Mouse (Mus musculus) thymus, postnatal 14 days (tissue): Measurements from ENCODE around the gene Megf6.
A peak's percentile ranks its signal among the peaks of the same experiment; 100 is the strongest.

ENCODE experiments used
- DNase-seq: peaks from one replicate; pipeline ENCODE4 v3.0.0; 2021

The Megf6 gene

DNA sequence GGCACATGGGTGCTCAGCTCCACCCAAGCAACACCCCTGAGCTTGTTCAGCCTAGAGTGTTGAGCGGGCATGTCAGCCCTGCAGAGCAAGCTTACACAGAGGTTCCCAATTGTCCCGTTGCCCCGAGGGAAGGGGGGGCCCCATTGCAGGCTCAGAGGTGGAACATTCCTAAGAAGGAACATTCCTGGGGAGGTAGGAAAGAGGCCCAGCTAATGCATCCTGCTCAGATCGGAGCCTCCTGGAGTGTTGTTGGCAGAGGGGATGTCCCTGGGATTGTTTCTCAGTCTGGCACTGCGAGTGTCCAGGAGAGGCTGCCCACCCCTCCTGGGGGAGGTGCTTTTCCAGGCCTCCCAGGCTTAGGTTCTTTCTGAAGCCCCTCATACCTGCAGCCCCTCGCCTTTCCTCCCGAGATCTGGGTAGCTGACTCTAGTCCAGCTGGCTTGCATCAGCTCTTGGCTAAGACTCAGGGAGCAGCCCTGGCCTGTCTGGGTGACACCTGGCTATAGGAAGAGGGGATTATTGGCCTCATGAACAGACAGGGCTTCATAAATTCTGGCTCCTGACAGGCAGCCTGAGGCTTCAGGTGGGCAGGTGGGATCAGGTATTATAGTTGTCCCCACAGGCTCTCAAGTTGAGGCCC, 47.3 kb downstream of the Megf6 start:
- DNase-seq, result no peak

GRCm38 (mm10) chr4:154222773-154223172, 52.2 kb downstream of the Megf6 start:
- no peak for DNase-seq

- DNase-seq, result no peak
These were observed 53.9 kb downstream of the Megf6 start for GRCm38 (mm10) chr4:154224267-154224969.

DNA sequence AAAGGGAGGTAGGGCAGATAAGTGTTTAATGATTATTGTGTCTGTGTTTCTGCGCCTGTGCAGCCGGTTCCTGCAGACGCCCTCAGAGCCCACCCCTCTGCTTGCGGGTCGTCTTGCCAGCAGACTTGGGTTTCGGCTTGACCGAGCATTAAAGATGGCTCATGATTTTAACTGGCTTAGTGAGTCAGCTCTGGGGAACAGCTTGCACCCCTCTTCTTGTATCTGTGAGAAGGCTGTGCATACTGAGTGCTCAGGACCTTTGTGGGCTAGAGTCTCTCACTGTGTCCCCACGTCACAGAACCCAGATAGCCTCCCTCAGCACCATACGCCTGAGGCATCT, 54.4 kb downstream of the Megf6 start:
- DNase-seq, result no peak

DNA sequence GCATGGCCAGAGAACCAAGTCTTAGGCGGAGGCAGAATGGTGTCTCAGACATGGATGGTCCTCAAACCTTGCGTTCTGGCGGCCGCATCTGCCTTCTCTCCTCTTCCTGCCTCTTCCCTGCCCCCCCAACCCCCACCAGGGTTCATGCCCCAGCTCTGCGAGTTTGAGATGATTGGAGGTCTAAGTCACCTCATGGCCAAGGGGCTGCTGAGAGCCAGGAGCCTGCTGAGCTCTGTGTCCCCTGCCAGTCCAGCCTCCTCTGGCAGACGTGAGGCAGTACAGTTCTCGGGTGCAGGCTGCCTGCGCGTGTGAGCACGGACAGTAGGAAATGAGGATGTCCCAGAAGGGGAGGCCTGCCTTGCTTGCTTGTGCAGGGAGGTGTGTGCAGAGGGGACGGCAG, 56.1 kb downstream of the Megf6 start:
- DNase-seq, result no peak

- DNase-seq, result no peak
These were observed 57.8 kb downstream of the Megf6 start for GRCm38 (mm10) chr4:154228336-154228735.

DNA sequence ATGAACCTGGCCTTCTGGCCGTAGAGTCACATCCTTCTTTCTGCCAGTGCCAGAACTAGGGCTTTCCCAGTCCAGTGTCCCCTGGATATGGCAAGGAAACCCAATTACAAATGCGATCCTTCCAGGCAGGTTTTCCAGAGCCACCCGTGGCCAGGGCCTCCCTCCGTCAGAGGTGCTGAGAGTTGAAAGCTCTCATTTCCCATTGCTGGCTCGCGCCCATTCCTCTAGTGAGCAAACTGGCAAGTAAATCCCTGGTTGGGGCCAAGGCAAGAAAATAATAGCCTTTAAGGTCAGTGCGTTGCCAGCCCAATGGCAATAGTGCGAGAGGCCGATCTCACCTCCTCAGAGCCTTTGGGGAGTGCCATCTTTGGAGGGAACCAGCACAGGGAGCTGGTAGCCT, 59.0 kb downstream of the Megf6 start:
- no peak for DNase-seq

DNA sequence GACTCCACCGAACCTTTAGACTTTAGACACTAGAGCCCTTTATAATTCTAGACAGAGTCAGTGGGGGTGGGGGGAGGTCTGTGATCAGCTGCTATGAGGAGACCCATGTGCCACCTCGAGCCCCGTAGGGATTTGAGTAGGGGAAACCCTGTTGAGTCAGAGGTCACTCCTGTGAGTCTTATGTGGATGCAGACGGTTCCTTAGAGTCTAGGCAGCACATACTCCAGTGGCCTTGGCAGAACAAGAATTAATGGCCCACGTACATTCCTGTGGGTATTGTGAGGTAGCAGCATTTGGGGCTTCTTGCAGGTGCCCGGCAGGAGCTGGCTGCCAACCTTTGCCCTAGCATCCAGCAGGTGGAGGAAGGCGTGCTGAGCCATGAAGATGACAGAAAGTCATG, 60.9 kb downstream of the Megf6 start:
- DNase-seq, result no peak

- no peak for DNase-seq
These were observed 61.8 kb downstream of the Megf6 start for GRCm38 (mm10) chr4:154232295-154232694.

DNA sequence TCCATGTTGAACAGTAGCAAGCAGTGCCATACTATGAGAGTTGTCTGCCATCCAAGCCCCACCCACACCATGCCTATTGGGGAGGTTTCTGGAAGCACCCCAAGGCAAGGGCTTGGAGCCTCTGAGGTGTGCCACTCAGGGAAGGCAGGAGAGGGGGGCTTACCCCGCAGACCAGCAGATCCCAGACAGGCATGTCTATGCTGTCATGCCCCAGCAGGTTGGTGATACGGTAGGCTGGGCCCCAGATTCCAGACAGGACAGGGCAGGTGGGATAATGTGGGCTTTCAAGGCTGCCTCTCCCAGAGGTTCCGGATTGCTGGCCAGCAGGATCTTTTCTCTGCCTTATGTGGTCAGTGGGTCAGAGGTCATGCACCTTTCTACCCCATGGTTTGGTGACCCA, 65.5 kb downstream of the Megf6 start:
- no peak for DNase-seq

DNA sequence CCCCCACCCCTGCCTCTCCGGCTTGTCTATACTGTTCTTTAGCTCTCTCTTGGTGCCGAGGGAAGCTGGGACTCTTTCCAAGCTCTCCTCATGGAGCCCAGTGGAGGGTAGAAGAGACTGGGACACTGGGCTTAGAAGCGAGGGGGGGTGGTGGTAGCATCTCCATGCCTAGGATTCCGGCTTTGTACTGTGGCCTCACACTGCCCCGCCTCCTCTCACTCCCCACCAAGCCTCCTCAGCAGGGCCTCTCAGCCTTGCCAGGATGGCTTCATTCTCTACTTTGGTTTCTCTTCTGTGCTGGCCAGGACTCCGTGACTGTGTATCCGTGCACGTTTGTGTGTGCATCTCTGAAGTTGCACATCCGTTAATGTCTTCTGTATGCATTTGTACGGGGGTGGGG, 66.4 kb downstream of the Megf6 start:
- no peak for DNase-seq

- DNase-seq, result no peak
These were observed 66.8 kb downstream of the Megf6 start for GRCm38 (mm10) chr4:154237306-154237705.

DNA sequence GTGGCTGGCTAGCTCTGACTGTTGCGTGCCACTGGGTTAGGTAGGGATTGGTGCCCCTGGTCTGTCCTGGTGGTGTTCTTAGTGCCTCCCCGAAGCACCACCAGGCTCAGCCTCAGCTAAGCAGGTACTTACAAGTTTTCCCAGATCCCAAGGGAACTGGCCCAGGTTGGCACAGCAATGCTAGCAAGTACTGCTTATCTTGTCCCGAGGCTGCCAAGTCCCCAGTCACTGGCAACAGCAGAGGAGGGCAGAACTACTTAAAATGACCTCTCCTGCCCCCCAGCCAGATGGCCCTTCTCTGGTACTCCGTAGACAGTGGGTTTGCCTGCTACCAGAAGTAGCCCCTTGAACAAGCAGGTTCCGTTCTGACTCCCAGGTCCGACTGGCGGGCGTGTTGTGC, 68.7 kb downstream of the Megf6 start:
- DNase-seq, result no peak

DNA sequence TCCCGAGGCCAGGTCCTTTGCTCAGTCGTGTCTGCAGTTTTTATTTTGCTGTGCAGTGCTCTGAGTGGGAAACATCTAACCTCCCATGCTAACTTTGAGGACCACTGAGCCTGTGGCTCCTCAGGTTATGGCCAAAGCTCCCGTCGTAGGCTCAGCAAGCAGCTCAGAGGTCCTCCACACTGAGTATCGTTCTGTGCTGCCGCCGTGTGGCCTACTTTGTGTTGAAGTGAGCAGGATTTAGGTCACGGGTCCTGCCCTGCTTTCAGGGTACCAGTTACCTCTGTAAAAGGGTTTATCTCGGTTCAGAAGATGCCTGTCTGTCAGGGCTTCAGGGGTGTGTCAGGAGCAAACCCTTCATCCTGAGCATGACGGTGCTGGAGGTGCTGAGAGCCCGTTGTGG, 70.1 kb downstream of the Megf6 start:
- DNase-seq, result no peak

DNA sequence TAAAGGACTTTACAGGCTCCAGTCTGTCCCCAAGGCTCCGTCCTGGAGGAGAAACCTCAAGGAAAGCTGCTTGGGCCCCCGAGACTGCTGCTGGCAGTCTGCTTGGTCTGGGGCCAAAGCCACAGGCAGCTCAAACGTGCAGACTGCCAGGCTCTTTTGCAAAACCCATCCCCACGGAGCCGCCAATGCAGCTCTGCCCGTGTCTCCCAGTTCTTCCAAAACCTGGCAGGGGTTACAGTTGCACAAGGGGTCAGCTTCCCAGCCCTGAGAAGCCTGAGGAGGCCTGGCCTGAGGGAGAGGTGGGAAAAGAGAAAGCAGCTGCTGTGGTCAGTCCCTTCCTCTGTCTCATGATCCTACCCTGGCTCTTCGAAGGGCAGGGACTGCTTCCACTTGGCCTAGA, 74.8 kb downstream of the Megf6 start:
- DNase-seq, result no peak

DNA sequence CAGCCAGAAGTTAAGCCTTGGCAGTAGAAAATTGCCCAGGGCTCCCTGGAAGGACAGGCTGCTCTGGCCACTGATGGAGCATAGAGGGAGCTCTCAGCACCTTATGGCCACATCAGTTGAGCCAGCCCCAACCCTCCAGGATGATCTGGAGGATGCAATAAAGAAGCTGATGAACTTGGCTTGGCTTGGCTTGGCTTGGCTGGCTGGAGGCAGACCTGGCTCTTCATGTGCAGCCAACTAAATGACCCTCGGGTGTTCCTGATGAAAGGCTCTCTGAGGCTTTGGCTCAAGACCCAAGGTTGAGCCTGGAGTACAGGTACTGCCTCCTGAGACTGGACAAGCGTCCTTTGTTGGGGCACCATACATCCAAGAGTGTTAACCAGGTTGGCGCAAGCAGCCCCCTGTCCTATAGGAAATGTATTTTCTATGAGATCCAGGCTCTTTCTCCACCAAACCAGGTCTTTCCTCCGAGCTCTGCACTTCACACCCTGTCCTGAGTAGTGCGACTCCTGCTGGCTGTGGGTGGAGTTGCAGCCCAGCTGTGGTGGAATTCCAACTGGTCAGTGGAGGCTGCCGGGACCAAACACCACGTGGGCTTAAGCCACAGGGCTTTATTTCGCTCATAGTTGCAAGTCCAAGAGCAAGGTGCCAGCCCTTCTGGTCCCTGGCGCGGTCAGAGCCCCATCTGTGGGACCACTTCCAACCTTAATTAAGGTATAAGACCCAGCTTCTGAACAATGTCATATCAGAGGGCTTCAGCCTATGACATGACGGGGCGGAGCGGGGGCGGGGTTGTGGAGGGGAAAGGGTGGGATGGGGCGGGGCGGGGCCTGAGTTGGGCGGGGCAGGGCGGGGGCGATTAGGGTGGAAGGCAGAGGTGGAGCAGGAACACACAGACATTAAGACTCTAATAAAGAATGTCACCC, 75.8 kb downstream of the Megf6 start:
- peak; percentile 51 for DNase-seq

DNA sequence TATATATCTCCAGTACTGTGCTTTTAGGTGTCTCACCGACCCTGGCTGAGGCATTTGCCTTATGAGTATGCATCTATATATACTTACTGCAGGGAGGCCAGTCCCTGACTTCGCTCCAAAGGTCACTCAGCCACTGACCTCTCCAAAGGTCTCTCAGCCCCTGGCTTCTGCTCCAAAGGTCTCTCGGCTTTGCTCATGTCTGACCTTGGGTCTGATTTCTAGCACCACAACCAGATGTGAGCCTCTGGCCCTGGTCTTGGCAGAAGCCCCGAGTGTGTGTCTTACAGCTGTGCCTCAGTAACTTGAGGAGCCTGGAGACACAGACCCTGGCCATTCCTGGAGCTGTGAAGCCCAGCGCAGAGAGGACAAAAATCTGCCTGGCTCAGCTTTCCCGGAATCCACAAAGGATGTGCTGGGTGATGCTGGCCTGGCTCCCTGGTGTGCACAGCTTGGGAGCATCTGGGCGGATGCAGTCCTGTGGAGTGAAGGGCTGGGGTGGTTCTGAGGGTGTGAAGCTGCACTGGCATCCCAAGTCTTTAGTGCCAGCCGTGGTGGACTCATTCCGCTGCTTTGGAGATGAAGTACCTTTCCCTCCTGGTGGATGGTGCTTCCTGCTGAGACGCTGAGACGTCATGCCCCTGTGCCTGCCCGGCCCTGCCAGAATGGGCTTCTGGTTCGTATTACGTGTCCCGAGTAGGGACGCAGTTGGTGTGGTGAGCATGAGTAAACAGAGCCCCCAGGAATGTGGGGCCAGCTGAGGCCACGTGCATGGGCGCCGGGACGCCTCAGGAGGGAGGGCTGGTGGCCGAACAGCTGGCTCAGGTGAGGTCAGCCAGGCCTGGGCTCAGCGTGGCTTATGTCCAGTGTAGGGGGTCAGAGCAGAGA, 76.9 kb downstream of the Megf6 start:
- DNase-seq, result no peak

DNA sequence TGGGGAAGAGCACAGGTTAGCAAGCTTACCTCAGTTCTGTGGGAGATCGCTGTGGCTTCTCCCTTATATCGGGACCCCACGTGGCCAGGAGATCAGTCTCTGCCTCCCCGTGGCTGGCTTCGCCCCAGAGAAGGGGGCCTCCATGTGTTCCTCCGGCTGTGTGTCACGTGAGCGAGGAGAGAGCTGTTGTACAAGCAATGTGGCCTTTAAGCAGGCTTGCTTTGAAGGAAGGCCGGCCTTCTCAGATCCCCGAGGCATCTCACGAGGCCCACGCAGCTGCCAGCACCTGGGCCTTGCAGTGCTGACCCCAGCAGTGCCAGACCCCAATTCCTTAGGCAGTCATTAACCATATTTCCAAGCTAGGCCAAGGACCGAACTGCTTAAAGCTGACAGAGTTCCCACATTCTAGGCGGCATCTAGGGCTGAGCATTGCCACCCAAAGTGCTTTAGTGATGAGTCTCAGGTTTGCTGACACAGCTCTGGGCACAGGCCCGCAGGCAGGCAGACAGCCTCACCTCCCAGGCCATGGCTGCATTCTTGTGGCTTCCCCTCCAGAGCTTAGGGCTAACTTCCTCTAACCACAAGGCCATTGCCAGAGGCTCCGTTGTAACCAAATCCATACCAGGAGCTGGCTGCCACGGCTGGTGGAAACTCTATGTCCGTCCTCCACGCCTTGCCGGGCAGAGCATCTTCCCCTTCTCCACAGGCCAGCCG, 77.7 kb downstream of the Megf6 start:
- no peak for DNase-seq

DNA sequence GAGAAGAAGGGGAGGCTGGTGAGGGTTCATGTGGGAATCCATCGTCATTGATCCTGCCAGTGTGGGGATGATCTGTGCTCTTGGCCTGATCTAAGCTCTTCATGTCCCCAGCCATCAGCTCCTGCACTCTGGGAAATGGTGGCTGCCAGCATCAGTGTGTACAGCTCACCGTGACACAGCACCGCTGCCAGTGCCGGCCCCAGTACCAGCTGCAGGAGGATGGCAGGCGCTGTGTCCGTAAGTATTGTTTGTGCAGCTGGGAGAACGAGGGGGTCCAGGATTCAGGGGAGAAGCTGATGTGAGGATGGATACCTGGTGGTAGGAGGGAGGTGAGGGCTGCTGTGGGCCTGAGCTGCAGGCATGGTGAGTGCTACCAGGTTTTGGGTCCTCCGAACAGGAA, 78.8 kb downstream of the Megf6 start:
- DNase-seq, result no peak

- no peak for DNase-seq
These were observed 82.2 kb downstream of the Megf6 start for GRCm38 (mm10) chr4:154252537-154253255.

- DNase-seq, result no peak
These were observed 90.2 kb downstream of the Megf6 start for GRCm38 (mm10) chr4:154260755-154261154.

- no peak for DNase-seq
These were observed 91.5 kb downstream of the Megf6 start for GRCm38 (mm10) chr4:154262071-154262470.
